Mouse (Mus musculus) erythroblast, embryonic 14.5 days (primary cell): Measurements from ENCODE around the gene Hist1h1t. TPM values are rescaled to one million over a fixed set of nuclear protein-coding genes. Genes with fewer than 3 reads are reported as not detected.

Source experiments
- H3K27me3 ChIP-seq: 2 replicates; pipeline ENCODE4 v1.6.1; 2012; ENCODE audit warnings: inconsistent platforms; ENCODE audit not compliant: control insufficient read depth
- H3K36me3 ChIP-seq: 2 replicates; pipeline ENCODE4 v1.6.1; 2012; ENCODE audit warnings: mild to moderate bottlenecking, inconsistent platforms; ENCODE audit not compliant: control insufficient read depth
- H3K4me1 ChIP-seq: 2 replicates; pipeline ENCODE4 v1.6.1; 2012; ENCODE audit warnings: inconsistent platforms; ENCODE audit not compliant: control insufficient read depth
- H3K4me3 ChIP-seq: replicated peaks from 2 replicates; pipeline ENCODE3; 2012; ENCODE audit warnings: moderate library complexity, mild to moderate bottlenecking, inconsistent platforms
- H3K9me3 ChIP-seq: 2 replicates; pipeline ENCODE4 v1.6.1; 2012; ENCODE audit warnings: low read length, inconsistent platforms, mixed read lengths; ENCODE audit not compliant: control insufficient read depth
- GATA1 ChIP-seq: IDR thresholded peaks from 2 replicates; pipeline ENCODE4 v1.6.1; 2012; ENCODE audit warnings: low read length, inconsistent platforms, mixed read lengths
- TAL1 ChIP-seq: IDR thresholded peaks from 3 replicates; pipeline ENCODE4 v1.6.1; 2012; ENCODE audit warnings: low read length, inconsistent platforms, mixed read lengths
- polyA plus RNA-seq: library from polyadenylated mRNA; stranded (reverse); fragments of >175 nt; gene quantifications from 2 replicates; pipeline ENCODE4 v1.2.3, GENCODE M21; 2012

The Hist1h1t gene
- polyA plus RNA-seq, 1 experiment: 0.10 TPM

- peaks cover 9% of the 10 kb centered on the region for H3K36me3 ChIP-seq
- TF ChIP-seq TAL1 (no peak), GATA1 (peak; percentile 24; the same call in 1 of the 2 replicates)
- no peaks in the 10 kb centered on the region for H3K9me3 ChIP-seq
- H3K4me1 ChIP-seq: peaks cover 70% of the 10 kb centered on the region
- no peaks in the 10 kb centered on the region for H3K27me3 ChIP-seq
- peak within 1 kb of the TSS; percentile 79 for H3K4me3 ChIP-seq
These were observed 50.0 kb downstream of the Hist1h1t start, which contains the start of gene Hist1h3c for GRCm38 (mm10) chr13:23745381-23746161. Hist1h3c (minus strand) TSS chr13:23745602.

Other genes with a start within 250 kb of the Hist1h1t start
- gene Btn1a1, start 229.9 kb upstream of the Hist1h1t start, polyA plus RNA-seq: 0.15 and 0.16 TPM in 2 replicates
- not detected in 2 replicates for gene Btn2a2, start 207.0 kb upstream of the Hist1h1t start, polyA plus RNA-seq
- 10.1 and 19.7 TPM in 2 replicates for gene Hist1h4h, start 164.8 kb upstream of the Hist1h1t start, polyA plus RNA-seq
- 52.5 and 62.7 TPM in 2 replicates for gene Hist1h2af, start 161.9 kb upstream of the Hist1h1t start, polyA plus RNA-seq
- gene Hist1h3g, start 160.4 kb upstream of the Hist1h1t start, polyA plus RNA-seq: 8.8 and 11.7 TPM in 2 replicates
- gene Hist1h2bh, start 152.4 kb upstream of the Hist1h1t start, polyA plus RNA-seq: 0.43 and 3.0 TPM in 2 replicates
- 1.3 and 3.3 TPM in 2 replicates for gene Hist1h3f, start 151.8 kb upstream of the Hist1h1t start, polyA plus RNA-seq
- gene Hist1h4f, start 144.2 kb upstream of the Hist1h1t start, polyA plus RNA-seq: 8.3 and 13.8 TPM in 2 replicates
- gene Hist1h1d, start 142.6 kb upstream of the Hist1h1t start, polyA plus RNA-seq: 0.51 and 0.95 TPM in 2 replicates
- 2.9 and 16.6 TPM in 2 replicates for gene Hist1h3e, start 133.4 kb upstream of the Hist1h1t start, polyA plus RNA-seq
- gene Hist1h2ae, start 124.6 kb upstream of the Hist1h1t start, polyA plus RNA-seq: 3.6 and 5.2 TPM in 2 replicates
- 14.5 and 18.7 TPM in 2 replicates for gene Hist1h2bg, start 124.4 kb upstream of the Hist1h1t start, polyA plus RNA-seq
- 6.6 and 15.6 TPM in 2 replicates for gene Hist1h2bf, start 121.6 kb upstream of the Hist1h1t start, polyA plus RNA-seq
- 5.1 and 8.3 TPM in 2 replicates for gene Hist1h2ad, start 121.4 kb upstream of the Hist1h1t start, polyA plus RNA-seq
- 1.6 and 4.7 TPM in 2 replicates for gene Hist1h3d, start 120.1 kb upstream of the Hist1h1t start, polyA plus RNA-seq
- gene Hist1h4d, start 114.2 kb upstream of the Hist1h1t start, polyA plus RNA-seq: 5.1 and 11.8 TPM in 2 replicates
- 0.33 and 0.67 TPM in 2 replicates for gene Hist1h2be, start 74.7 kb upstream of the Hist1h1t start, polyA plus RNA-seq
- gene Hist1h1e, start 73.3 kb upstream of the Hist1h1t start, polyA plus RNA-seq: 2.8 and 8.5 TPM in 2 replicates
- gene Hist1h2ac, start 11.9 kb upstream of the Hist1h1t start, polyA plus RNA-seq: 1.1 and 2.1 TPM in 2 replicates
- 17.5 and 20.6 TPM in 2 replicates for gene Hist1h2bc, start 11.6 kb upstream of the Hist1h1t start, polyA plus RNA-seq
- 0.93 and 3.0 TPM in 2 replicates for gene Hist1h4c, start 2.6 kb downstream of the Hist1h1t start, polyA plus RNA-seq
- 0.15 and 0.53 TPM in 2 replicates for gene Hfe, start 15.0 kb downstream of the Hist1h1t start, polyA plus RNA-seq
- 54.6 and 94.3 TPM in 2 replicates for gene Hist1h1c, start 43.0 kb downstream of the Hist1h1t start, polyA plus RNA-seq
- gene Hist1h3c, start 49.8 kb downstream of the Hist1h1t start, polyA plus RNA-seq: 3.8 and 7.0 TPM in 2 replicates
- 5.4 and 12.1 TPM in 2 replicates for gene Hist1h2bb, start 50.9 kb downstream of the Hist1h1t start, polyA plus RNA-seq
- gene Hist1h2ab, start 55.3 kb downstream of the Hist1h1t start, polyA plus RNA-seq: 9.1 and 22.3 TPM in 2 replicates
- 6.2 and 23.6 TPM in 2 replicates for gene Hist1h3b, start 56.5 kb downstream of the Hist1h1t start, polyA plus RNA-seq
- gene Hist1h4b, start 61.2 kb downstream of the Hist1h1t start, polyA plus RNA-seq: 4.5 and 11.8 TPM in 2 replicates
- gene Hist1h4a, start 65.4 kb downstream of the Hist1h1t start, polyA plus RNA-seq: 10.2 and 21.5 TPM in 2 replicates
- 1.5 and 4.0 TPM in 2 replicates for gene Hist1h3a, start 66.6 kb downstream of the Hist1h1t start, polyA plus RNA-seq
- gene Hist1h1a, start 67.9 kb downstream of the Hist1h1t start, polyA plus RNA-seq: 1.4 TPM in 2 replicates
- gene Trim38, start 74.1 kb downstream of the Hist1h1t start, polyA plus RNA-seq: not detected in 2 replicates
- gene Slc17a2, start 111.2 kb downstream of the Hist1h1t start, polyA plus RNA-seq: not detected in 2 replicates
- gene Slc17a3, start 143.6 kb downstream of the Hist1h1t start, polyA plus RNA-seq: 0.01 TPM in 1 of 2 replicates, not detected in the other
- not detected in 2 replicates for gene Slc17a1, start 171.9 kb downstream of the Hist1h1t start, polyA plus RNA-seq
- gene Slc17a4, start 219.2 kb downstream of the Hist1h1t start, polyA plus RNA-seq: not detected in 2 replicates
- not detected in 2 replicates for gene Hist1h2ba, start 238.3 kb downstream of the Hist1h1t start, polyA plus RNA-seq
- not detected in 2 replicates for gene Hist1h2aa, start 238.6 kb downstream of the Hist1h1t start, polyA plus RNA-seq